Mouse (Mus musculus) CH12.LX (cell line): ENCODE measurements around the gene Mbtps1. TPM values are rescaled to one million over a fixed set of nuclear protein-coding genes. Genes with fewer than 3 reads are reported as not detected.

Experiments used
- DNase-seq: peaks from one replicate; pipeline ENCODE4 v3.0.0-alpha.2; 2013; ENCODE audit errors: extremely low read depth
- H3K27ac ChIP-seq: 2 replicates; pipeline ENCODE4 v1.5.1; 2012; ENCODE audit warnings: low read depth, mild to moderate bottlenecking, control low read depth, moderate library complexity; ENCODE audit not compliant: insufficient read depth
- H3K27me3 ChIP-seq: replicated peaks from 2 replicates; pipeline ENCODE3; 2012; ENCODE audit warnings: inconsistent platforms
- H3K36me3 ChIP-seq, 2 experiments: replicated peaks in 1 of 2; 2 replicates each; pipeline versions ENCODE3 to v1.6.1; 2012; ENCODE audit warnings: inconsistent platforms in 1 of 2, low read length in 1 of 2, mild to moderate bottlenecking in 1 of 2, mixed read lengths in 1 of 2, moderate library complexity in 1 of 2; ENCODE audit not compliant: control insufficient read depth in 1 of 2, insufficient read depth in 1 of 2
- H3K4me1 ChIP-seq, 2 experiments: 2 replicates each; pipeline ENCODE4 v1.6.1; 2012; ENCODE audit warnings: inconsistent platforms in 1 of 2, moderate library complexity in 1 of 2; ENCODE audit not compliant: insufficient read depth in 2 of 2, control insufficient read depth in 1 of 2
- H3K4me2 ChIP-seq: 2 replicates; pipeline ENCODE4 v1.6.1; 2012; ENCODE audit warnings: low read depth, mild to moderate bottlenecking, control low read depth; ENCODE audit not compliant: poor library complexity, insufficient read depth, severe bottlenecking
- H3K4me3 ChIP-seq, 3 experiments: fragments of 150-350 bp in 1 of 3; sonication (generic) in 1 of 3; replicated peaks in 1 of 3; 2 replicates each; pipeline versions ENCODE3 to v1.5.1; 2011 to 2012; ENCODE audit warnings: low read depth in 2 of 3, low read length in 2 of 3, mild to moderate bottlenecking in 2 of 3, moderate library complexity in 2 of 3, control low read depth in 1 of 3, improper control_type of control experiment in 1 of 3, inconsistent platforms in 1 of 3, mixed read lengths in 1 of 3; ENCODE audit not compliant: poor library complexity in 1 of 3
- H3K79me2 ChIP-seq: replicated peaks from 2 replicates; pipeline ENCODE4 v1.6.1; 2012; ENCODE audit warnings: mild to moderate bottlenecking, moderate library complexity; ENCODE audit not compliant: control insufficient read depth, poor library complexity, insufficient read depth, severe bottlenecking; ENCODE audit errors: extremely low read depth
- H3K9ac ChIP-seq: 2 replicates; pipeline ENCODE4 v1.6.1; 2012; ENCODE audit warnings: low read depth, mild to moderate bottlenecking, control low read depth, moderate library complexity; ENCODE audit not compliant: insufficient read depth
- H3K9me3 ChIP-seq: replicated peaks from 2 replicates; pipeline ENCODE3; 2012; ENCODE audit warnings: low read length, inconsistent platforms, mixed read lengths
- BHLHE40 ChIP-seq: IDR thresholded peaks from 2 replicates; pipeline ENCODE4 v1.6.1; 2011; ENCODE audit warnings: mild to moderate bottlenecking, low read depth, low read length, improper control_type of control experiment
- CHD1 ChIP-seq: IDR thresholded peaks from 2 replicates; pipeline ENCODE4 v1.6.1; 2012; ENCODE audit warnings: low read depth, low read length, improper control_type of control experiment, inconsistent platforms
- CHD2 ChIP-seq: IDR thresholded peaks from 2 replicates; pipeline ENCODE4 v1.6.1; 2011; ENCODE audit warnings: low read length, improper control_type of control experiment
- CTCF ChIP-seq, 2 experiments: IDR thresholded peaks in 1 of 2; conservative IDR thresholded peaks in 1 of 2; 2 replicates each; pipeline ENCODE4 v1.5.1; 2011 to 2012; ENCODE audit warnings: low read depth in 2 of 2, low read length in 2 of 2, improper control_type of control experiment in 1 of 2, inconsistent platforms in 1 of 2, mild to moderate bottlenecking in 1 of 2, moderate library complexity in 1 of 2
- ELF1 ChIP-seq: IDR thresholded peaks from 2 replicates; pipeline ENCODE4 v1.6.1; 2014; ENCODE audit warnings: low read depth, mild to moderate bottlenecking, inconsistent platforms, low read length, improper control_type of control experiment
- EP300 ChIP-seq: IDR thresholded peaks from 2 replicates; pipeline ENCODE4 v1.6.1; 2011; ENCODE audit warnings: low read length, improper control_type of control experiment
- ETS1 ChIP-seq: conservative IDR thresholded peaks from 2 replicates; pipeline ENCODE4 v1.6.1; 2012; ENCODE audit warnings: low read depth, mild to moderate bottlenecking, inconsistent platforms, low read length, improper control_type of control experiment, moderate library complexity
- GABPA ChIP-seq: IDR thresholded peaks from 2 replicates; pipeline ENCODE4 v1.6.1; 2012; ENCODE audit warnings: low read depth, low read length, improper control_type of control experiment, inconsistent platforms; ENCODE audit not compliant: insufficient replicate concordance
- HCFC1 ChIP-seq: IDR thresholded peaks from 2 replicates; pipeline ENCODE4 v1.6.1; 2012; ENCODE audit warnings: low read depth, mild to moderate bottlenecking, inconsistent platforms, low read length, improper control_type of control experiment
- IRF4 ChIP-seq: IDR thresholded peaks from 2 replicates; pipeline ENCODE4 v1.6.1; 2014; ENCODE audit warnings: low read depth, mild to moderate bottlenecking, inconsistent platforms, low read length, improper control_type of control experiment
- JUN ChIP-seq: IDR thresholded peaks from 2 replicates; pipeline ENCODE4 v1.6.1; 2011; ENCODE audit warnings: low read depth, mild to moderate bottlenecking, low read length, improper control_type of control experiment, moderate library complexity; ENCODE audit not compliant: insufficient read depth
- KAT2A ChIP-seq: IDR thresholded peaks from 2 replicates; pipeline ENCODE4 v1.6.1; 2012; ENCODE audit warnings: low read length, improper control_type of control experiment, inconsistent platforms; ENCODE audit not compliant: insufficient replicate concordance
- MAFK ChIP-seq: IDR thresholded peaks from 2 replicates; pipeline ENCODE4 v1.6.1; 2011; ENCODE audit warnings: low read length, improper control_type of control experiment; ENCODE audit not compliant: insufficient replicate concordance
- MAX ChIP-seq: IDR thresholded peaks from 2 replicates; pipeline ENCODE4 v1.6.1; 2011; ENCODE audit warnings: low read length, improper control_type of control experiment
- MAZ ChIP-seq: IDR thresholded peaks from 2 replicates; pipeline ENCODE4 v1.6.1; 2012; ENCODE audit warnings: low read depth, mild to moderate bottlenecking, inconsistent platforms, low read length, improper control_type of control experiment, moderate library complexity
- MEF2A ChIP-seq: IDR thresholded peaks from 2 replicates; pipeline ENCODE4 v1.6.1; 2014; ENCODE audit warnings: low read depth, mild to moderate bottlenecking, inconsistent platforms, low read length, improper control_type of control experiment, borderline replicate concordance
- MXI1 ChIP-seq: IDR thresholded peaks from 2 replicates; pipeline ENCODE4 v1.6.1; 2011; ENCODE audit warnings: mild to moderate bottlenecking, low read depth, low read length, improper control_type of control experiment
- MYC ChIP-seq: IDR thresholded peaks from 2 replicates; pipeline ENCODE4 v1.6.1; 2011; ENCODE audit warnings: low read depth, mild to moderate bottlenecking, improper control_type of control experiment, low read length
- NELFE ChIP-seq: IDR thresholded peaks from 2 replicates; pipeline ENCODE4 v1.6.1; 2011; ENCODE audit warnings: low read depth, low read length, improper control_type of control experiment
- POLR2A ChIP-seq: IDR thresholded peaks from 2 replicates; pipeline ENCODE4 v1.6.1; 2011; ENCODE audit warnings: low read depth, mild to moderate bottlenecking, improper control_type of control experiment, low read length
- RCOR1 ChIP-seq: conservative IDR thresholded peaks from 2 replicates; pipeline ENCODE4 v1.6.1; 2012; ENCODE audit warnings: low read depth, mild to moderate bottlenecking, inconsistent platforms, low read length, improper control_type of control experiment
- TBP ChIP-seq: conservative IDR thresholded peaks from 2 replicates; pipeline ENCODE4 v1.6.1; 2011; ENCODE audit warnings: low read depth, low read length, improper control_type of control experiment
- TCF12 ChIP-seq: IDR thresholded peaks from 2 replicates; pipeline ENCODE4 v1.6.1; 2014; ENCODE audit warnings: low read depth, mild to moderate bottlenecking, inconsistent platforms, low read length, improper control_type of control experiment
- USF1 ChIP-seq: IDR thresholded peaks from 2 replicates; pipeline ENCODE4 v1.6.1; 2014; ENCODE audit warnings: low read depth, mild to moderate bottlenecking, inconsistent platforms, low read length, improper control_type of control experiment
- USF2 ChIP-seq: conservative IDR thresholded peaks from 2 replicates; pipeline ENCODE4 v1.6.1; 2011; ENCODE audit warnings: low read depth, low read length, improper control_type of control experiment
- ZC3H11A ChIP-seq: IDR thresholded peaks from 2 replicates; pipeline ENCODE4 v1.6.1; 2012; ENCODE audit warnings: low read depth, mild to moderate bottlenecking, inconsistent platforms, low read length, improper control_type of control experiment
- ZKSCAN1 ChIP-seq: IDR thresholded peaks from 2 replicates; pipeline ENCODE4 v1.6.1; 2012; ENCODE audit warnings: low read depth, inconsistent platforms, low read length, improper control_type of control experiment, borderline replicate concordance
- ZMIZ1 ChIP-seq: IDR thresholded peaks from 2 replicates; pipeline ENCODE4 v1.6.1; 2012; ENCODE audit warnings: low read depth, mild to moderate bottlenecking, inconsistent platforms, low read length, improper control_type of control experiment
- ZNF384 ChIP-seq: IDR thresholded peaks from 2 replicates; pipeline ENCODE4 v1.6.1; 2012; ENCODE audit warnings: low read depth, low read length, improper control_type of control experiment, inconsistent platforms
- dilution Hi-C: fragments of 300-500 bp; cut with MboI; formaldehyde crosslinking; loops from 2 replicates; pipeline ENCODE4 v1.14.3; 2020; ENCODE audit warnings: low sequenced_read_pairs; ENCODE audit not compliant: extremely low pct_unique_long_range_greater_than_20kb, extremely low pct_ligation_motif_present
- in situ Hi-C: fragments of 300-500 bp; cut with MboI; formaldehyde crosslinking; loops from 3 replicates; pipeline ENCODE4 v1.14.3; 2019; ENCODE audit warnings: low sequenced_read_pairs, low pct_ligation_motif_present, low pct_unique_long_range_greater_than_20kb, mixed read lengths
- polyA plus RNA-seq: library from polyadenylated mRNA; unstranded; fragments of >175 nt; gene quantifications from 2 replicates; pipeline ENCODE4 v1.2.1, GENCODE M21; 2012; ENCODE audit warnings: low read depth; ENCODE audit not compliant: insufficient read length
- total RNA-seq, 2 experiments: library from RNA; depleted of rRNA; stranded (reverse); fragments of 300-350 nt in 1 of 2; fragments of >200 nt in 1 of 2; gene quantifications; 2 replicates each; pipeline ENCODE4 v1.2.3; 2012 to 2014

Gene Mbtps1
- total and polyA plus RNA-seq, 3 experiments, result 32.6 to 41.1 (median 40.7) TPM

DNA sequence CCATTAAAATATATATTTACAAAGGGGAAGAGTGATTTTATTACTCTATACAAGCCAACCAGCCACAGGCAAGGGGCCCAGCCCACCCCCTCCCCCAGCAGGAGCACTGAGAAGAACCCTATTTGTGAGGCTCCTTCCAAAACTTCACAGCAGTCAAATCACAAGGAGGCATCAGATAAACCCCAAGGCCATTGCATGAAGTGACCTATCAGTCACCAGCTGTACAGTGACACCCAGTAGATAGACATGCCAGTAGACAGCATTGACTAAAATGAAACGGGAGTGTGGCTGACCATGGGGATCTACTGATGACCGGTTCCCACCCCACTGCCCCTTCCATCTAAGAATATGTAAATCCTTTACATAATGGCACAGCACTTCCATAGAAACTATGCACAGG, 5.6 kb downstream of the Mbtps1 start:
- H3K36me3 ChIP-seq, result peaks cover 3 to 69% of the 10 kb centered on the region in 2 experiments
- no peaks in the 10 kb centered on the region for H3K27me3 ChIP-seq
- dilution Hi-C loops (no loop called here), in situ Hi-C loops (no loop called here)
- H3K9ac ChIP-seq, result no peak overlapping the region
- no peak for DNase-seq
- no peak overlapping the region for H3K4me2 ChIP-seq
- H3K79me2 ChIP-seq, result peaks cover 85% of the 10 kb centered on the region
- no peaks in the 10 kb centered on the region for H3K9me3 ChIP-seq
- H3K4me3 ChIP-seq, result no peak overlapping the region
- TF ChIP-seq CHD2 (no peak), ZC3H11A (no peak), MXI1 (no peak), MYC (no peak), TBP (no peak), MAZ (no peak), BHLHE40 (no peak), CHD1 (no peak), ZKSCAN1 (no peak), EP300 (no peak), ETS1 (no peak), MEF2A (no peak), POLR2A (no peak), JUN (no peak), ZNF384 (no peak), USF1 (no peak), HCFC1 (no peak), ELF1 (no peak), NELFE (no peak)
- H3K4me1 ChIP-seq, result peaks cover 9 to 74% of the 10 kb centered on the region in 2 experiments
- no peak overlapping the region for H3K27ac ChIP-seq

DNA sequence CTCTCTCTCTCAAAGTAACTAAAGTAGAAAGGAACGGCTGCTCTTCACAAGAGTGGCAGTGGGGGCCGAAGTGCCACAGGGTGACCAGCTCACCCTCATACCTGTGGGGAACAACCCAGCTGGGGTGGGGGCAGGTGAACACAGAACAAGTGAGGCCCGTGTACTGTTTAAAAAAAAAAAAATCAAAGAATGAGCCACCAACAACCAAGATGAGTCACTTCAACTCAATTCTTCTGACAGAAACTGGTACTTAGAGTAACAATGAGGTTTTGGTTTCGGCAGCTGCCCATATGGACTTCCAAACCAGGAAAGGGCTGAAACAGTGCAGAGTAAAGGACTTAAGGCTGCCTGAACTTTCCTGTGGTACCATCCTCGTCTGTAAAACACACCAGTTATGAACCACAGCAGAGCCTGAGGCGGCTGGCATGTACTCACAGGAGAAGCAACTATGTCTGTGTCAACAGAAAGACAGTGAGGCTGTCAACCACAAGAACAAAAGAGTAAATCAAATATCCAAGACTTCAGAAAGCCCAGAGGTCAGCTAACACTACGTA, 9.9 kb downstream of the Mbtps1 start:
- peak; percentile 30 for DNase-seq
- Histone ChIP-seq H3K9me3 (no peaks in the 10 kb centered on the region), H3K9ac (no peak overlapping the region; the same call in 1 of the 2 replicates), H3K79me2 (peaks cover 67% of the 10 kb centered on the region), H3K27me3 (no peaks in the 10 kb centered on the region), H3K36me3 (peaks cover 24 to 84% of the 10 kb centered on the region in 2 experiments), H3K4me3 (no peak overlapping the region), H3K4me1 (peaks cover 21 to 53% of the 10 kb centered on the region in 2 experiments), H3K27ac (peak overlapping the region; percentile 31), H3K4me2 (peak overlapping the region; percentile 42)
- in situ Hi-C loops, result no loop called here
- dilution Hi-C loops, result no loop called here
- TF ChIP-seq GABPA (no peak), TCF12 (peak; percentile 96), USF2 (no peak), ZC3H11A (no peak), BHLHE40 (peak; percentile 86), ETS1 (peak; percentile 87), ZKSCAN1 (no peak), IRF4 (peak; percentile 97), KAT2A (no peak), NELFE (no peak), POLR2A (no peak), ZMIZ1 (no peak), HCFC1 (no peak), MAZ (peak; percentile 74; the same call in 1 of the 2 replicates), CTCF (conservative IDR thresholded peaks at IDR 0.05 in 1 of 2, IDR thresholded peaks at IDR 0.05 in 1 of 2; ENCODE audit: low read depth in 2 of 2, low read length in 2 of 2) (no peak), ELF1 (no peak; the same call in 1 of the 2 replicates), MXI1 (peak; percentile 69; the same call in 1 of the 2 replicates), CHD1 (no peak), ZNF384 (peak; percentile 98), USF1 (no peak), RCOR1 (peak; percentile 95), MAFK (peak; percentile 45; the same call in 1 of the 2 replicates), MEF2A (peak; percentile 75; the same call in 1 of the 2 replicates), MAX (no peak), TBP (0 out of 2 replicates have a peak, but pooled peaks have one; percentile 28), CHD2 (peak; percentile 88)
